Mouse (Mus musculus): ENCODE measurements around the gene Abcb9. TPM values are rescaled to one million over a fixed set of nuclear protein-coding genes. Genes with fewer than 3 reads are reported as not detected.

Abcb9 gene
- polyA plus RNA-seq, 1 experiment from 2014 or later: 1.7 TPM

DNA sequence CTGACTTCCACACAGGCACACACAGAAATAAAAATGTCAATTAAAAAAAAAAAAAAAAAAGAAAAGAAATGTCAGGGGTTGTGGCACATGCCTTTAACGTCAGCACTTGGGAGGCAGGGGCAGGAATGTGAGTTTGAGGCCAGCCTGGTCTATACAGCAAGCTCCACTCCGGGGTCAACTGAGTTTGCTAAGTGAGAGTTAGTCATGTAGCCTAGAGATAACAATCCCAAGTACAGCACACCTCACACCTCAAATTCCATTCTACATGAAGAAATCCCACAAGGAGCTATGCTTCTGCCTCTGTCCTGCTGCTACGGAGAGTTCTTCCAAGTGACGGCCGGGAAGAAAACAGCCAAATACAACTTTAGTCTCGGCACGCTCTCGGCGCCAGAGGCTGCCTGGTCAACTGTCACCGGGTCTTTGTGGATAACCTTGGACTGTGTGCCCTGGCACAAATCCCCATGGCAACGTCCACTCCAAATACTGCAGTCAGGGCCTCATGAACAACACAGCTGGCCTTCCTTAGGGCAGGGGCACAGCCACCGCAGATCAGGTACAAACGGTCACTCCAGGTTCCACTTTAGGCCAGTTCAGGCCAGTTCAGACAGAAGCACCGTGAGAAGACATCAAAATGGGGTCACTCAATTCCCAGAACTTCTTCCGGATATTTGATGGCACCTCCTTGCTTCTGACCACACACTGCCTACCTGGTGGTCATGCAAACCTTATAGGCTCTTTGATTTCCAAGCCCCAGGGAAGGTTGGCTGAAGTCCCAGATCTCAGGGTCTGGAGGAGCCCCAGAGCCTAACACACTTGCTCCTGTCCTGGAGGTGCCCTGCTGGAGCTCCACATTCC lies 69.8 kb downstream of the Abcb9 start:
- Histone ChIP-seq H3K4me3 (ENCODE audit: low read depth, low read length) (no peak overlapping the region), H3K4me1 (ENCODE audit: control insufficient read depth, insufficient read depth, low read length) (peaks cover 27% of the 10 kb centered on the region), H3K9ac (ENCODE audit: low read length) (no peak overlapping the region), H3K27ac (ENCODE audit: low read depth, low read length) (peak overlapping the region; percentile 70; the same call in 1 of the 2 replicates), H3K4me2 (ENCODE audit: low read depth) (no peak overlapping the region), H3K27me3 (ENCODE audit: control insufficient read depth, insufficient read depth, low read length) (no peaks in the 10 kb centered on the region), H3K36me3 (ENCODE audit: control insufficient read depth, insufficient read depth, low read length) (no peaks in the 10 kb centered on the region), H3K9me3 (ENCODE audit: control insufficient read depth, low read length) (no peaks in the 10 kb centered on the region)
- DNase-seq (ENCODE audit: low spot score) (no peak), ATAC-seq (ENCODE audit: insufficient read depth, low FRiP score, low TSS enrichment) (no peak)
- WGBS: 89% methylated on average over 15 of the region's 15 CpGs

DNA sequence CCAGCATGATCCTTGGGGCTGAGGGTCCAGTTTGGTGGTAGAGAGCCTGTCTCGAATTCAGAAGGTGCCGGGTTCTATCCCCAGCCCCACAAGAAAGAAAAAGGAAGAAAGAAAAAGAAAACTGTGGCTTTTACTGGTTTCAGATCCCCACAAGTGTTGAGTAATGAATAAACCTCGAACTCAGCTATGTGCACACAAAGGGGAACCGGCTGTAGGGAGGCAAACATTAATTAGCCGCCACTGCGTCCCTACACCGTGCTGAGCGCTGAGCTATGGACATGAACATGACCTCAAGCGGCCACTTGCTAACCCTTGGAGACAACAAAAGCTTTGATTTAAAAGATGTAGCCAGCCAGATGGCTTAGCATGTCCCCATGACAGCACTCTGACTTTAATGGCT lies 70.5 kb downstream of the Abcb9 start:
- H3K4me1 ChIP-seq (ENCODE audit: control insufficient read depth, insufficient read depth, low read length): peaks cover 27% of the 10 kb centered on the region
- H3K27me3 ChIP-seq (ENCODE audit: control insufficient read depth, insufficient read depth, low read length): no peaks in the 10 kb centered on the region
- no peaks in the 10 kb centered on the region for H3K9me3 ChIP-seq (ENCODE audit: control insufficient read depth, low read length)
- DNase-seq (ENCODE audit: low spot score): no peak
- H3K4me3 ChIP-seq (ENCODE audit: low read depth, low read length): no peak overlapping the region
- peak overlapping the region; percentile 70 for H3K27ac ChIP-seq (ENCODE audit: low read depth, low read length)
- H3K9ac ChIP-seq (ENCODE audit: low read length): 0 out of 2 replicates have a peak overlapping the region, but pooled peaks have one; percentile 10
- no peaks in the 10 kb centered on the region for H3K36me3 ChIP-seq (ENCODE audit: control insufficient read depth, insufficient read depth, low read length)
- 52% methylated on average over 9 of the region's 9 CpGs for WGBS
- H3K4me2 ChIP-seq (ENCODE audit: low read depth): no peak overlapping the region
- ATAC-seq (ENCODE audit: insufficient read depth, low FRiP score, low TSS enrichment): no peak

DNA sequence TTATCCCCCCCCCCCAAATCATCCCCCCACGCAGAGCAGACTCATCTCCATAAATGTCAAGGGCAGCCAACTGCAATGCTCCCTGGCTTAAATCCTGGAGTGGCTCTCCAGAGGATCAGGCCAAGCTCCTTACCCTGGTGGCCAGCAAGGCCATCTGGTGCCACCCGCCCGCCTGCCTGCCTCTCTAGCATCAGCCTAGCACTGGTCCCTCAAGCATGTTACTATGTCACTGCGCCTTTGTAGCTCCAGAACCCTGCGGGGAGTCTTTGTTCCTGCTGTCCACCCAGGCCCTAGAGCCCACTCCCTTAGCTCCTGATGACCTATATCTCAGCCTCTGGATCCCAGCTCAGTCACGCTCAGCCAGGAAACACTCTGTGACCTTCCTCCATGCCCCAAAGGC lies 70.9 kb downstream of the Abcb9 start:
- ATAC-seq (ENCODE audit: insufficient read depth, low FRiP score, low TSS enrichment): no peak
- no peak overlapping the region for H3K4me2 ChIP-seq (ENCODE audit: low read depth)
- H3K27ac ChIP-seq (ENCODE audit: low read depth, low read length): peak overlapping the region; percentile 70
- no peaks in the 10 kb centered on the region for H3K9me3 ChIP-seq (ENCODE audit: control insufficient read depth, low read length)
- no peak overlapping the region for H3K9ac ChIP-seq (ENCODE audit: low read length)
- H3K36me3 ChIP-seq (ENCODE audit: control insufficient read depth, insufficient read depth, low read length): no peaks in the 10 kb centered on the region
- WGBS: 66% methylated on average over 6 of the region's 6 CpGs
- peaks cover 27% of the 10 kb centered on the region for H3K4me1 ChIP-seq (ENCODE audit: control insufficient read depth, insufficient read depth, low read length)
- no peak overlapping the region for H3K4me3 ChIP-seq (ENCODE audit: low read depth, low read length)
- no peak for DNase-seq (ENCODE audit: low spot score)
- no peaks in the 10 kb centered on the region for H3K27me3 ChIP-seq (ENCODE audit: control insufficient read depth, insufficient read depth, low read length)

DNA sequence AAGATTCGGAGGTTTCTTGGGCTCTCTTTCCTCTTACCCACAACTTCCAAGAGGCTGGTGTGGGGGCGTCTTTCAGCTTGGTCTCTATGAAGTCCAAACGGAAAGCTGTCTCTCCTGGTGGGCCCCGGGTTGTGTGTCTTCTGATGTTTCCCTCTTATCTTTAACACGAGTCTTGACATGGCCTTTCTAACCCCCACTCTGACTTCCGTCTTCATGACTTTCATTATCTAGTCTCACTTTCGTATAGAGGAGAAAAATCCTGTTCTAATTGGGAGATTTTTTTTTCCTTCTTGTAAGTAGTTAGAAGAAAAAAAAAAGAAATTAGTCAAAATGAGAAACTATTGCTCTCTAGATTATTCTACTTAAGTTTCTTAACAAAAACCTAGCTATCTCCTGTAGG lies 73.2 kb downstream of the Abcb9 start:
- Histone ChIP-seq H3K27ac (ENCODE audit: low read depth, low read length) (no peak overlapping the region), H3K9me3 (ENCODE audit: control insufficient read depth, low read length) (no peaks in the 10 kb centered on the region), H3K4me3 (ENCODE audit: low read depth, low read length) (no peak overlapping the region), H3K4me2 (ENCODE audit: low read depth) (no peak overlapping the region), H3K36me3 (ENCODE audit: control insufficient read depth, insufficient read depth, low read length) (no peaks in the 10 kb centered on the region), H3K27me3 (ENCODE audit: control insufficient read depth, insufficient read depth, low read length) (no peaks in the 10 kb centered on the region), H3K4me1 (ENCODE audit: control insufficient read depth, insufficient read depth, low read length) (peaks cover 33% of the 10 kb centered on the region), H3K9ac (ENCODE audit: low read length) (no peak overlapping the region)
- WGBS: 90% methylated on average over 7 of the region's 7 CpGs
- ATAC-seq (ENCODE audit: insufficient read depth, low FRiP score, low TSS enrichment) (no peak), DNase-seq (ENCODE audit: low spot score) (no peak)

DNA sequence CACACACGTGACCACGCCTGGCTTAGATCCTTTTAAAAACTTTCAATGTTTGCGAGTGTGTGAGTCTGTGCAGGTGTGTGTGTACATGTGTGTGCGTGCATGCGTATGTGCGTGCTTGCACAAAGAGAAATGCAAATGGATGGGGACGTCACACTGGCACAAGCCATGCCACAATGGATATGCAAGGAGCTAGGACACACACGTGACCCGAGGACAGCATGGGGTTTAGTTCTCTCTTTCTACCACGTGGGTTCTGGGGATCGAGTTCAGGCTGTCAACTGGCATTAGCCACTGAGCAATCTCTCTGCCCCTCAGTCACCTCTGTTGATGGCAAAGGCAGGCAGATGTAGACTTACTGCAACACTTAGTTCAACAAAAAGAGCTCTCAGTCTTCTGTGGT lies 73.9 kb downstream of the Abcb9 start:
- Histone ChIP-seq H3K36me3 (ENCODE audit: control insufficient read depth, insufficient read depth, low read length) (no peaks in the 10 kb centered on the region), H3K4me1 (ENCODE audit: control insufficient read depth, insufficient read depth, low read length) (peaks cover 33% of the 10 kb centered on the region), H3K9me3 (ENCODE audit: control insufficient read depth, low read length) (no peaks in the 10 kb centered on the region), H3K9ac (ENCODE audit: low read length) (no peak overlapping the region), H3K4me3 (ENCODE audit: low read depth, low read length) (no peak overlapping the region), H3K27me3 (ENCODE audit: control insufficient read depth, insufficient read depth, low read length) (no peaks in the 10 kb centered on the region), H3K27ac (ENCODE audit: low read depth, low read length) (no peak overlapping the region), H3K4me2 (ENCODE audit: low read depth) (no peak overlapping the region)
- no peak for DNase-seq (ENCODE audit: low spot score)
- no peak for ATAC-seq (ENCODE audit: insufficient read depth, low FRiP score, low TSS enrichment)
- 86% methylated on average over 11 of the region's 11 CpGs for WGBS

DNA sequence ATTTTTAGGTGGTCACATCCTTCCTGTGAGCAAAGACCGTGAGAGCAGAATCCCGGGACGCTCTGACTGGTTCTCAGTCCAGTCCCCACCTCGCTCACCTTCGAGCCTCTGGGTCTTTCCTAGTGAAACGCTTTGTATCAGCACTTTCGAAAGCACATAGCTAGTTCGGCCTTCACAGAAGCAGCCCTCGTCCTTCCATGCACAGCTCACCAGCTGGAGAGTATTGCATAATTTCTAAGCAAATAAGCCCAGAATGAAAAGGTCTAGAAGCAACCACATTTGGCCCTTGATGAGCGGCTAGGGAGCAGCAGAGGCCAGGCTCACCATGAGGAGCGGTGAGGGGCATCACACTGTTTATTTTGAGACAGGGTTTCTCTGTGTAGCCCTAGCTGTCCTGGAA lies 74.5 kb downstream of the Abcb9 start:
- Histone ChIP-seq H3K4me1 (ENCODE audit: control insufficient read depth, insufficient read depth, low read length) (peaks cover 30% of the 10 kb centered on the region), H3K27me3 (ENCODE audit: control insufficient read depth, insufficient read depth, low read length) (no peaks in the 10 kb centered on the region), H3K9ac (ENCODE audit: low read length) (no peak overlapping the region), H3K27ac (ENCODE audit: low read depth, low read length) (no peak overlapping the region), H3K9me3 (ENCODE audit: control insufficient read depth, low read length) (no peaks in the 10 kb centered on the region), H3K36me3 (ENCODE audit: control insufficient read depth, insufficient read depth, low read length) (no peaks in the 10 kb centered on the region), H3K4me3 (ENCODE audit: low read depth, low read length) (no peak overlapping the region), H3K4me2 (ENCODE audit: low read depth) (no peak overlapping the region)
- no peak for DNase-seq (ENCODE audit: low spot score)
- no peak for ATAC-seq (ENCODE audit: insufficient read depth, low FRiP score, low TSS enrichment)
- WGBS: 93% methylated on average over 11 of the region's 11 CpGs

DNA sequence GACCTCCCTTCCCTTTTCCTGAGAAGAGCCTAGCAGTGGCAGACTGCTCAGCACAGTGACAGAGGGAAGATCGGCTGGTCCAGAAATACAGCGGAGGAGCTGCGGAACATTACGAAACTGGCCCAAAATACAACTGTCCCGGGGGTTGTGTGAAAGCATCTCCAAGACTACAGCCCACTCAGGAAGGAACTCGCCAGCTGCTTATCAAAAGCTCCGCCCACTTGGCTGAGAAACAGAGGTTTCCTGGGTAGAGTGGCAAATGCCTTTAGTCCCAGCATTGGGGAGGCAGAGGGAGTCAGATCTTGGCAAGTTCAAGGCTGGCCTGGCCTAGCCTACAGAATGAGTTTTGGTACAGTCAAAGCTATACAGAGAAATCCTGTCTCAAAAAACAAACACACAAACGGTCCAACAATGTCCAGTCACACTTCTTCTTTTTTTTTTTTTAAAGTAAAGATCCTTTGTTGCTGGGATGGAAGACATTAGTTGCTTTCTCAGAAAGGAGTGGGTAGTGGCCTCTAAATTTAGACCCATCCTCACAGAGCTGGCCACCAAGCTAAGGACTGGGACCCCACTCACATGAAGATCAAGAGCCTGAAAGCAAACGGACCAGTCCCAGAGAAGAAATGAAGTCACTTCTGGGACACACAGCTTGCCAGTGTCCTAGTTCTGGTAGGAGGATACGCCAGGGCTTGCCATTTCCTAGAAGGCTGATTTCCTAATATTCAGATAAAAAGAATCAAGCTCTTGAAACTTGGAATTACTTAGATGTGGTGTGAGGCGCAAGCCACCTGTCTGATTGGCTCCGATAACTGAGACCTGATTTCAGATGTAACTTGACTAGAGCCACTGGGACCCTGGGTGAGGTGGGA lies 76.0 kb downstream of the Abcb9 start:
- Histone ChIP-seq H3K4me2 (ENCODE audit: low read depth) (no peak overlapping the region), H3K4me3 (ENCODE audit: low read depth, low read length) (no peak overlapping the region), H3K27ac (ENCODE audit: low read depth, low read length) (no peak overlapping the region), H3K9ac (ENCODE audit: low read length) (no peak overlapping the region), H3K36me3 (ENCODE audit: control insufficient read depth, insufficient read depth, low read length) (no peaks in the 10 kb centered on the region), H3K27me3 (ENCODE audit: control insufficient read depth, insufficient read depth, low read length) (no peaks in the 10 kb centered on the region), H3K9me3 (ENCODE audit: control insufficient read depth, low read length) (no peaks in the 10 kb centered on the region), H3K4me1 (ENCODE audit: control insufficient read depth, insufficient read depth, low read length) (peaks cover 27% of the 10 kb centered on the region)
- WGBS: 81% methylated on average over 12 of the region's 12 CpGs
- ATAC-seq (ENCODE audit: insufficient read depth, low FRiP score, low TSS enrichment): no peak
- DNase-seq (ENCODE audit: low spot score): no peak

DNA sequence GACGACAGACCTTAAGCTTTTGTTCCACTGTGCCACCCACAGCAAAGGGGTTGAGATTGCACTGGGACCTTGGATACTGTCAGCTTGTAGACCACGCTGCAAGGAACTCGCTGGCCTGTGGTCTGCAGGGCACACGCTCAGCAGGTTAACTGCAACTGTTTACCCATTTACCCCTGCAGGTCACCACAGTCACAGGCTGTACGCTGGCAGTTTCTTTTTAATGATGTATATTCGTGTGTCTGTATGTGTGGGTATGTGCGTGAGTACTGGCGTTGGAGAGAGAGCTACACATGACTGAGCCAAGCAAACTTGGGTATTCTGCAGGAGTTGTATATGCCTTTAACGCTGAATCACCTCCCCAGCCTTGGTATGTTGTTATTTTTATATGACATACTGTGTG lies 76.9 kb downstream of the Abcb9 start:
- no peak for DNase-seq (ENCODE audit: low spot score)
- Histone ChIP-seq H3K9me3 (ENCODE audit: control insufficient read depth, low read length) (no peaks in the 10 kb centered on the region), H3K27me3 (ENCODE audit: control insufficient read depth, insufficient read depth, low read length) (no peaks in the 10 kb centered on the region), H3K4me2 (ENCODE audit: low read depth) (no peak overlapping the region), H3K4me1 (ENCODE audit: control insufficient read depth, insufficient read depth, low read length) (peaks cover 28% of the 10 kb centered on the region), H3K4me3 (ENCODE audit: low read depth, low read length) (no peak overlapping the region), H3K27ac (ENCODE audit: low read depth, low read length) (no peak overlapping the region), H3K9ac (ENCODE audit: low read length) (no peak overlapping the region), H3K36me3 (ENCODE audit: control insufficient read depth, insufficient read depth, low read length) (no peaks in the 10 kb centered on the region)
- ATAC-seq (ENCODE audit: insufficient read depth, low FRiP score, low TSS enrichment): no peak
- 80% methylated on average over 9 of the region's 9 CpGs for WGBS

Measured in neural tube, embryonic 11.5 days (tissue).